Mouse (Mus musculus) limb, embryonic 10.5 days (tissue): ENCODE measurements around the gene 4930451I11Rik. TPM values are rescaled to one million over a fixed set of nuclear protein-coding genes. Genes with fewer than 3 reads are reported as not detected.

Source experiments
- DNase-seq: peaks from one replicate; pipeline ENCODE4 v3.0.0-alpha.2; 2017; ENCODE audit warnings: low spot score
- H3K27ac ChIP-seq: fragments of 300-500 bp; sonication (generic); 2 replicates; pipeline ENCODE4 v1.5.1; 2016; ENCODE audit warnings: mild to moderate bottlenecking
- H3K27me3 ChIP-seq: fragments of 300-500 bp; sonication (generic); 2 replicates; pipeline ENCODE4 v1.6.1; 2016; ENCODE audit warnings: low read depth, mild to moderate bottlenecking; ENCODE audit not compliant: poor library complexity, severe bottlenecking
- H3K36me3 ChIP-seq: fragments of 300-500 bp; sonication (generic); 2 replicates; pipeline ENCODE4 v1.6.1; 2016; ENCODE audit warnings: mild to moderate bottlenecking, moderate library complexity
- H3K4me1 ChIP-seq: fragments of 300-500 bp; sonication (generic); 2 replicates; pipeline ENCODE4 v1.6.1; 2016
- H3K4me3 ChIP-seq: fragments of 300-500 bp; sonication (generic); 2 replicates; pipeline ENCODE4 v1.5.1; 2016; ENCODE audit warnings: mild to moderate bottlenecking, moderate library complexity
- H3K9me3 ChIP-seq: fragments of 300-500 bp; sonication (generic); replicated peaks from 2 replicates; pipeline ENCODE4 v1.6.1; 2016; ENCODE audit warnings: mild to moderate bottlenecking
- WGBS: fragments of 180-500 bp; shearing (Covaris S2); methylation state at CpG from one replicate; pipeline ENCODE4 v1.1.7; 2016; 5-methylcytosine and 5-hydroxymethylcytosine counted together
- polyA plus RNA-seq: library from polyadenylated mRNA; unstranded; fragments of >200 nt; fragmentation: Nextera tagmentation; extraction: Ambion mirVana; gene quantifications from 2 replicates; pipeline ENCODE4 v1.2.1, GENCODE M21; 2016

Gene 4930451I11Rik
- polyA plus RNA-seq, 1 experiment from 2014 or later = not detected

DNA sequence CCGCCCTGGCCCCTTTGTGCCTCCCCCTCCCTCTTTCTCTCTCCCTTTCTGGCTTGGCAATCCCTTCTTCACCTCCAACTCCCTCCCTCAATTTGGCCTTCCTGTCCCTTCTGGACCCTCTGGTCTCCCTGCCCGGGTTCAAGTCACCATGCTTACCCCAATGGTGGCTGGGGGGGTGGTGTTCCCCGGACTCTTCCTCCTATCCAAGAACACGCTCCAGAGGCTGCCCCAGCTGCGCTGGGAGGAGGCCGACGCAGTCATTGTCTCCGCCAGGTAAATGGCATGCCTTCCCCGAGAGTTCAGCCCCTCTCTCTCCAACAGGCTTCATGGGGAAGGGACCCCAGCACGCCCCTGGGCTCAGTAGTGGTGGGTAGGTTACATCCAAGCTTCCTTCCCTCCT, 7.5 kb downstream of the 4930451I11Rik start:
- no peak overlapping the region for H3K27ac ChIP-seq
- peaks cover 16% of the 10 kb centered on the region for H3K4me1 ChIP-seq
- no peak for DNase-seq

DNA sequence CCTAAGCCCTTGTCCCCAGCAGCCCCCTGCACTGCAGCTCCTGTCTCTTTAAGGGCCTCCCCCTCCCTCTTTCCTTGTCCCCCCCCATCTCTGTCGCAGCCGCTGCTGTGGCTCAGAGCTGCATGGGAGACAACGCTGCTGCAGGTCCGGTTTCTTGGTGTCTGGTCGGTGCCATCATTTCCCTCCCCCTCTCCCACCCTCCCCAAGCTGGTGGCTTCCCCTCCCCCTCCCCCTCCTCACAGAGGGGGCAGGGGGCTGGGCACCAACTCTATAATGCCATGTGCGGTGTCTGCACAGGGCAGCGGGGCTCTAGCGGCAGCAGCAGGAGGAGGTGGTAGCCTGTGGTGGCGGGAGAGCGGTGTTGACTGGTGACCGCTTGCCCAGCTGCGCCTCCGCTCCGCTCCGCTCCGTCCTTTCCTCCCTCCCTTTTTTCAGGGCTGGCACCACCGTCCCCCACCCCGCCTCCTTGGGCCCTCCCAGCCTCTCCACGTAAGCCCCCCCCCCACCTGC, 8.2 kb downstream of the 4930451I11Rik start:
- Histone ChIP-seq H3K36me3 (no peaks in the 10 kb centered on the region), H3K9me3 (no peaks in the 10 kb centered on the region), H3K4me1 (peaks cover 16% of the 10 kb centered on the region), H3K27me3 (peaks cover 38% of the 10 kb centered on the region), H3K4me3 (peak overlapping the region; percentile 42), H3K27ac (no peak overlapping the region)
- 0% methylated on average over 12 of the region's 19 CpGs for WGBS
- no peak for DNase-seq

More for the DNA sequence above, 7.5 kb downstream of the 4930451I11Rik start:
- Histone ChIP-seq H3K27me3 (peaks cover 38% of the 10 kb centered on the region), H3K9me3 (no peaks in the 10 kb centered on the region), H3K36me3 (no peaks in the 10 kb centered on the region), H3K4me3 (no peak overlapping the region; the same call in 1 of the 2 replicates)
- 10% methylated on average over 10 of the region's 10 CpGs for WGBS

- Histone ChIP-seq H3K4me1 (peaks cover 16% of the 10 kb centered on the region), H3K36me3 (no peaks in the 10 kb centered on the region), H3K4me3 (peak overlapping the region; percentile 42; the same call in 1 of the 2 replicates), H3K27me3 (peaks cover 38% of the 10 kb centered on the region), H3K27ac (no peak overlapping the region), H3K9me3 (no peaks in the 10 kb centered on the region)
- no peak for DNase-seq
- WGBS = 7% methylated on average over 9 of the region's 9 CpGs
Measured at GRCm38 (mm10) chr7:126822741-126823140, 8.7 kb downstream of the 4930451I11Rik start.

- Histone ChIP-seq H3K4me3 (no peak overlapping the region), H3K27ac (no peak overlapping the region), H3K4me1 (peaks cover 16% of the 10 kb centered on the region), H3K27me3 (peaks cover 38% of the 10 kb centered on the region), H3K9me3 (no peaks in the 10 kb centered on the region), H3K36me3 (no peaks in the 10 kb centered on the region)
- peak; percentile 88 for DNase-seq
- WGBS = 23% methylated on average over 7 of the region's 7 CpGs
Measured at GRCm38 (mm10) chr7:126821835-126822511, 9.5 kb downstream of the 4930451I11Rik start.

DNA sequence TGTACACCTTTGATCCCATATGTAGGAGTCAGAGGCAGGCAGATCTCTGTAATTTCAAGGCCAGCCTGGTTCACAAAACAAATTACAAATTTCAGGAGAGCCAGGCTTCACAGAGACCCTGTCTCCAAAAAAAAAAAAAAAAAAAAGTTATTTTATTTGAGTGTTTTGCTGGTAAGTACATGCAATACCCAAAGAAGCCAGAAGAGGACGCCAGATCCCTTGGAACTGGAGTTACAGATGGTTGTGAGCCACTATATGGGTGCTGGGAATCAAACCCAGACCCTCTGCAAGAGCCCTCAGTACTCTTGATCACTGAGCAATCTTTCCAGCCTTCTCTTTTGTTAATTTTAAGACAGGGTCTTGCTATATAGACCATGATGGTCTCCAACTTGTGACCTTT, 12.6 kb downstream of the 4930451I11Rik start:
- WGBS = 42% methylated on average over 1 of the region's 1 CpGs
- Histone ChIP-seq H3K36me3 (no peaks in the 10 kb centered on the region), H3K9me3 (no peaks in the 10 kb centered on the region), H3K27ac (no peak overlapping the region), H3K4me1 (peaks cover 13% of the 10 kb centered on the region), H3K27me3 (peaks cover 21% of the 10 kb centered on the region), H3K4me3 (no peak overlapping the region)
- no peak for DNase-seq

DNA sequence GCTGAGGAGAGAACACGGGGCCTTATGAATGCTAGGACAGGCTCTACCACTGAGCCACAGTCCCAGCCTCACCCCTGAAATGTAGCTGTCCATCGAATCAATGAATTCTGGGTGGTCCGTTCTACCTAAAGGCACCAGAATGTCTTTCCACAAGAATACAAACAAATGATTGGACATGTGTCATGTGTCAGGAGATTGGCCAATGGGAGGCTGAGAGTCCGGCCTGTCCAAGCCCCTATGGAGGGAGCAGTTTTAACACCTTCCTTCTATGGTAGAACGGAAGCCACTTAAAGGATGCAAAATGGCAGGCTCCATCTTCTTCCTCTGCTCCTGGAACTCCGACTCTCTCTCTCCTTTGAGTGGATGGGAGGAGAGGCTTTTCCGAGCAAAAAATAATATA, 13.8 kb downstream of the 4930451I11Rik start:
- 93% methylated on average over 7 of the region's 7 CpGs for WGBS

GRCm38 (mm10) chr7:126816494-126816893, 14.9 kb downstream of the 4930451I11Rik start:
- H3K36me3 ChIP-seq = no peaks in the 10 kb centered on the region
- 90% methylated on average over 8 of the region's 8 CpGs for WGBS
- no peaks in the 10 kb centered on the region for H3K4me1 ChIP-seq
- H3K9me3 ChIP-seq = no peaks in the 10 kb centered on the region
- H3K27me3 ChIP-seq = no peaks in the 10 kb centered on the region
- no peak overlapping the region for H3K4me3 ChIP-seq
- no peak overlapping the region for H3K27ac ChIP-seq
- DNase-seq = no peak

More for the DNA sequence above, 13.8 kb downstream of the 4930451I11Rik start:
- no peak overlapping the region for H3K27ac ChIP-seq
- H3K4me3 ChIP-seq = no peak overlapping the region
- H3K9me3 ChIP-seq = no peaks in the 10 kb centered on the region
- no peaks in the 10 kb centered on the region for H3K36me3 ChIP-seq
- DNase-seq = no peak
- H3K27me3 ChIP-seq = peaks cover 8% of the 10 kb centered on the region
- peaks cover under 1% of the 10 kb centered on the region for H3K4me1 ChIP-seq

- no peaks in the 10 kb centered on the region for H3K9me3 ChIP-seq
- H3K4me1 ChIP-seq = no peaks in the 10 kb centered on the region
- H3K4me3 ChIP-seq = no peak overlapping the region
- no peaks in the 10 kb centered on the region for H3K27me3 ChIP-seq
- no peak for DNase-seq
- no peak overlapping the region for H3K27ac ChIP-seq
- H3K36me3 ChIP-seq = no peaks in the 10 kb centered on the region
- WGBS = 77% methylated on average over 8 of the region's 8 CpGs
Measured at GRCm38 (mm10) chr7:126815726-126816222, 15.7 kb downstream of the 4930451I11Rik start.

- 68% methylated on average over 5 of the region's 5 CpGs for WGBS
- H3K36me3 ChIP-seq = peaks cover 25% of the 10 kb centered on the region
- no peaks in the 10 kb centered on the region for H3K9me3 ChIP-seq
- no peaks in the 10 kb centered on the region for H3K27me3 ChIP-seq
- H3K4me1 ChIP-seq = peaks cover 29% of the 10 kb centered on the region
- no peak for DNase-seq
- H3K4me3 ChIP-seq = peak overlapping the region; percentile 71; the same call in 1 of the 2 replicates
- H3K27ac ChIP-seq = peak overlapping the region; percentile 92
Measured at GRCm38 (mm10) chr7:126809723-126810369, 21.6 kb downstream of the 4930451I11Rik start.

- 0% methylated on average over 43 of the region's 43 CpGs for WGBS
- peak; percentile 90 for DNase-seq
- H3K4me1 ChIP-seq = peaks cover 29% of the 10 kb centered on the region
- H3K9me3 ChIP-seq = no peaks in the 10 kb centered on the region
- peaks cover 35% of the 10 kb centered on the region for H3K36me3 ChIP-seq
- peak overlapping the region; percentile 71 for H3K4me3 ChIP-seq
- H3K27ac ChIP-seq = peak overlapping the region; percentile 92
- no peaks in the 10 kb centered on the region for H3K27me3 ChIP-seq
Measured at GRCm38 (mm10) chr7:126808703-126809455, 22.6 kb downstream of the 4930451I11Rik start.

- H3K4me3 ChIP-seq = peak overlapping the region; percentile 71
Measured at GRCm38 (mm10) chr7:126807405-126807804, 24.0 kb downstream of the 4930451I11Rik start.

GRCm38 (mm10) chr7:126806956-126807355, 24.5 kb downstream of the 4930451I11Rik start:
- no peak for DNase-seq
- H3K27ac ChIP-seq = no peak overlapping the region
- 92% methylated on average over 6 of the region's 6 CpGs for WGBS
- no peak overlapping the region for H3K4me3 ChIP-seq
- peaks cover 29% of the 10 kb centered on the region for H3K4me1 ChIP-seq
- no peaks in the 10 kb centered on the region for H3K9me3 ChIP-seq
- H3K27me3 ChIP-seq = no peaks in the 10 kb centered on the region
- H3K36me3 ChIP-seq = peaks cover 53% of the 10 kb centered on the region

More at GRCm38 (mm10) chr7:126807405-126807804, 24.0 kb downstream of the 4930451I11Rik start:
- 83% methylated on average over 4 of the region's 4 CpGs for WGBS
- no peak for DNase-seq
- Histone ChIP-seq H3K27me3 (no peaks in the 10 kb centered on the region), H3K4me1 (peaks cover 29% of the 10 kb centered on the region), H3K27ac (0 out of 2 replicates have a peak overlapping the region, but pooled peaks have one; percentile 92), H3K9me3 (no peaks in the 10 kb centered on the region), H3K36me3 (peaks cover 49% of the 10 kb centered on the region)
